Mouse (Mus musculus) cerebellum, adult 2 months (tissue): ENCODE results near the gene Pde8a.

Source experiments
- CTCF ChIP-seq: fragments of 200-500 bp; IDR thresholded peaks from 2 replicates; pipeline ENCODE4 v1.5.1; 2011; ENCODE audit warnings: low read depth, mild to moderate bottlenecking, control low read depth, low read length, moderate library complexity, borderline replicate concordance; ENCODE audit not compliant: insufficient read depth
- POLR2A ChIP-seq: fragments of 200-500 bp; IDR thresholded peaks from 2 replicates; pipeline ENCODE4 v1.6.1; 2011; ENCODE audit warnings: low read length, control low read depth, borderline replicate concordance; ENCODE audit not compliant: insufficient read depth

GRCm38 (mm10) chr7:81336432-81336786 is 123.0 kb downstream of the Pde8a start:
- TF ChIP-seq CTCF = peak; percentile 54
- no peak for TF ChIP-seq POLR2A
